Mouse (Mus musculus): ENCODE data around the gene Spef1. TPM values are rescaled to one million over a fixed set of nuclear protein-coding genes. Genes with fewer than 3 reads are reported as not detected.

The Spef1 gene
- total and polyA plus RNA-seq, 2 experiments from 2014 or later: 9.7 to 26.2 TPM

DNA sequence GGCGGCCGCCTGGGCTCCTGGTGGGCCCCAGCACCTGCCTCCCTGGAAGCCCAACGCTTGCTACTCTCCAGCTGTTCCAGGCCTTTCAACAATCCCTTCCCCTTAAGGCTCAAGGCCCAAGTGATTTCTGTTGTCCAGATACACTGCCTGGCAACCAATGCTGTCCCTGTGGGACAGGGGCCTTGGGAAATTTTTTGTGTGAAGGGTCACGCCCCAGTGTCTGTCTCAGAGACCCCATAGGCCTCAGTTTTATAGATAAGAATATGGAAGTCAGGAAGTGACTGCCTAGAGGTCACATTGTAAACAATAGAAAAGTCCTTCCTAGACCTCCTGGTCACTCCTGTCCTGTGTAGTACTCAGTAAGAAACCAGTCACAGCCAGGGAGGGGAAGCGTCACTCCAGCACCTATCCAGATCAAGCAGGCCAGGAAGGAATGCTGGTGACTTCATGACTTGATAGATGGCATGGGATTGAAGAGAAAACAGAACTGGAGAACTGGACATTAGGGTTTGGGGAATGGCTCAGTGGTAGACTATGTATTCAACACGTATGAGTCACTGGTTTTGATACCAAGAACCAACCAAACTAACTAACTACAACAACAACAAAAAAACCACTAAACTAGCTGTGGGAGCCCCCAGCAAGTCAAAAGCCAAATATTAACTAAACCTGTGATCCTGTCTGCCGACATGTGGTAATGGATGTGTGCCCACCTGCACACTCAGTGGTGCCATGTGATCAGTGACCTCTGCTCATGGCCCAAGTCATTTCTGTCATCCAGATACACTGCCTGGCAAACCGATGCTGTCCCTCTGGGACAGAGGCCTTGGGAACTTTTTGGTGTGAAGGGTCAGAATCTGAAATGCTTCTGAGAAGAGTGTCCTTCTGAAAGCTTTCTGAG, 38.5 kb downstream of the Spef1 start:
- H3K36me3 ChIP-seq (ENCODE audit: insufficient read depth): peaks cover 83% of the 10 kb centered on the region
- no peak overlapping the region for H3K4me3 ChIP-seq (ENCODE audit: low read depth, low read length)
- ATAC-seq (no peak), DNase-seq (no peak)
- no peak overlapping the region for H3K9ac ChIP-seq
- H3K9me3 ChIP-seq (ENCODE audit: low read length): no peaks in the 10 kb centered on the region
- 92% methylated on average over 8 of the region's 8 CpGs for WGBS
- H3K4me1 ChIP-seq (ENCODE audit: insufficient read depth): no peaks in the 10 kb centered on the region
- H3K27ac ChIP-seq (ENCODE audit: low read depth, low read length): no peak overlapping the region
- no peaks in the 10 kb centered on the region for H3K27me3 ChIP-seq (ENCODE audit: insufficient read depth, low read length)
- H3K4me2 ChIP-seq (ENCODE audit: low read depth): no peak overlapping the region
- no peak for TF ChIP-seq CTCF (IDR thresholded peaks at IDR 0.05; ENCODE audit: low read depth)

DNA sequence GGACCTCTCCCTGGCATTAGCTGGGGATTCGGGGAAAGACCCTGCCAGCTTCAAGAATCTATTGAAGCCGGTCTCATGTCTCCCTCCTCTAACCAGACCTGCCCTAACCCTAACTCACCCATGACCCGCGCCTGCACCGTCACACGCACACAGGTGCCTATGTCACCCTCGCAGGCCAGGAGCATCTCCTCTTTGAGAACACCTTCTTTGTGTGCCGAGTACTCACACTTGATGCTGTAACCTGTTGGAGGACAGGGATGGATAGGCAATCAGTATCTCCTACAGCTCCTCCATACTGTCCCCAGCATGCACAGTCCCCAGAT, 40.1 kb downstream of the Spef1 start:
- Histone ChIP-seq H3K4me2 (ENCODE audit: low read depth) (no peak overlapping the region), H3K4me1 (ENCODE audit: insufficient read depth) (no peaks in the 10 kb centered on the region), H3K27ac (ENCODE audit: low read depth, low read length) (no peak overlapping the region), H3K9ac (no peak overlapping the region), H3K36me3 (ENCODE audit: insufficient read depth) (peaks cover 79% of the 10 kb centered on the region), H3K4me3 (ENCODE audit: low read depth, low read length) (no peak overlapping the region), H3K9me3 (ENCODE audit: low read length) (no peaks in the 10 kb centered on the region), H3K27me3 (ENCODE audit: insufficient read depth, low read length) (no peaks in the 10 kb centered on the region)
- WGBS: 96% methylated on average over 8 of the region's 8 CpGs
- DNase-seq (no peak), ATAC-seq (no peak)
- no peak for TF ChIP-seq CTCF (IDR thresholded peaks at IDR 0.05; ENCODE audit: low read depth)

DNA sequence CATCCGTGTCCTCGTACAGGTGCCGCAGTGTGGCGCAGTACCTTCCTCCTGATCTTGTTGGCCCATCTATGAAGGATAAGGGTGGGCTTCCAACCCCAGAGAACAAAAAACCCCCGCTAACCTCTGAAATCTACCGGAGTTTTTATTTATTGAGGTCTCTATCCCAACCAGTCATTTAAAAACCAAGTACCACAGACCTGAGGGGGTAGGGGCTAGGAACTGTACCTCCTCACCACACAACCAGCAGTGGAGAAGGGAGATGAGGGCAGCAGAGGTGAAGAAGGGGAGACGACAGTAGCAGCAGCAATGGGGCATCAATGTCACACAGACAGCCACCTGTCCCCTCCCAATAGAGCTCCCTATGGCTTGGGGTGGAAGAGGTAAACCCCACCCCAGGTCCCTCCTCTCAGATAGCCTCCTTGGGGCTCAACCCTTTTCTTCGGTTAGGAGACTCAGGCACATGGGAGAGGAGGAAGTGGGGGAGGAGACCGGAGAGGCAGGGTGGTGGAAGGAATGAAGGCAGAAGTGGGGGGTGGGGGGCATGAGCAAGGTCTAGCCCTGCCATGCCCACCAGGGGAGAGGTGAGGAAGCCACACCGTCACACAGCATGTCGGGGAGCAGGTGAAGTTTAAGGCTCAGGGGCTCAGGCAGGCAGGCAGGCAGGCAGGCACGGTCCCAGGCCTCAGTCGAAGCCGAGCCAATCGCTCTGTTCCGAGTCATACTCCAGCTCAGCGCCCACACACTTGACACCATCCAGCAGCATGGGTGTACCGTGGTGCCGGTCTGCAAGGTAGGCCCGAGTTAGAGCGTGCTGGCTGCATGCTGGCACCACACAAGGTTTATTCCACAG, 40.7 kb downstream of the Spef1 start:
- Histone ChIP-seq H3K27me3 (ENCODE audit: insufficient read depth, low read length) (no peaks in the 10 kb centered on the region), H3K27ac (ENCODE audit: low read depth, low read length) (no peak overlapping the region), H3K4me3 (ENCODE audit: low read depth, low read length) (no peak overlapping the region), H3K4me1 (ENCODE audit: insufficient read depth) (no peaks in the 10 kb centered on the region), H3K9me3 (ENCODE audit: low read length) (no peaks in the 10 kb centered on the region), H3K9ac (no peak overlapping the region), H3K4me2 (ENCODE audit: low read depth) (no peak overlapping the region), H3K36me3 (ENCODE audit: insufficient read depth) (peaks cover 75% of the 10 kb centered on the region)
- ATAC-seq (no peak), DNase-seq (no peak)
- 93% methylated on average over 21 of the region's 21 CpGs for WGBS
- no peak for TF ChIP-seq CTCF (IDR thresholded peaks at IDR 0.05; ENCODE audit: low read depth)

GRCm38 (mm10) chr2:131145536-131145935, 41.5 kb downstream of the Spef1 start:
- Histone ChIP-seq H3K27me3 (ENCODE audit: insufficient read depth, low read length) (no peaks in the 10 kb centered on the region), H3K4me1 (ENCODE audit: insufficient read depth) (no peaks in the 10 kb centered on the region), H3K4me2 (ENCODE audit: low read depth) (no peak overlapping the region), H3K27ac (ENCODE audit: low read depth, low read length) (no peak overlapping the region), H3K9ac (no peak overlapping the region), H3K9me3 (ENCODE audit: low read length) (no peaks in the 10 kb centered on the region), H3K4me3 (ENCODE audit: low read depth, low read length) (no peak overlapping the region), H3K36me3 (ENCODE audit: insufficient read depth) (peaks cover 66% of the 10 kb centered on the region)
- no peak for ATAC-seq
- 94% methylated on average over 2 of the region's 2 CpGs for WGBS
- no peak for DNase-seq
- no peak for TF ChIP-seq CTCF (IDR thresholded peaks at IDR 0.05; ENCODE audit: low read depth)

DNA sequence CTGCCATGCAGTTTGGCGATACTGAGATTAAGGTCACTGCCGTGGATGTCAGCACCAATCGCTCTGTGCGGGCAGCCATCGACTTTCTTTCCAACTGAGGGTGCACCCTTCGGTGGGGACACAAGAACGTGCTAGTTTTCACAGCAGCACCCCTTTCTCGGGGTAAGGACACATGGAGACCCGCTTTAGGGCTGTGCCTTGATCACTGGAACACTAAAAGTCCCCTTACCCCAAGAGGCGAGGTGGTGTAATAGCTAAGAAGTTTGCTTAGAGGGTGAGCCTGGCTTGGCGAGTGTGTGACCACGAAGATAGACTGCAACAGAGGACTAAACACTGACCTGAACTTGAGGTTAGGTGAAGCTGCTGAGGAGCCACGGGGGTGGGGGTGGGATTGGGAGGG, 42.0 kb downstream of the Spef1 start:
- H3K9ac ChIP-seq: no peak overlapping the region
- ATAC-seq (no peak), DNase-seq (no peak)
- peaks cover 62% of the 10 kb centered on the region for H3K36me3 ChIP-seq (ENCODE audit: insufficient read depth)
- H3K27ac ChIP-seq (ENCODE audit: low read depth, low read length): no peak overlapping the region
- no peak for TF ChIP-seq CTCF (IDR thresholded peaks at IDR 0.05; ENCODE audit: low read depth)
- H3K4me3 ChIP-seq (ENCODE audit: low read depth, low read length): no peak overlapping the region
- no peaks in the 10 kb centered on the region for H3K9me3 ChIP-seq (ENCODE audit: low read length)
- WGBS: 79% methylated on average over 13 of the region's 13 CpGs
- no peaks in the 10 kb centered on the region for H3K4me1 ChIP-seq (ENCODE audit: insufficient read depth)
- H3K4me2 ChIP-seq (ENCODE audit: low read depth): no peak overlapping the region
- no peaks in the 10 kb centered on the region for H3K27me3 ChIP-seq (ENCODE audit: insufficient read depth, low read length)

- ATAC-seq: no peak
- Histone ChIP-seq H3K4me1 (ENCODE audit: insufficient read depth) (no peaks in the 10 kb centered on the region), H3K4me3 (ENCODE audit: low read depth, low read length) (no peak overlapping the region), H3K27me3 (ENCODE audit: insufficient read depth, low read length) (no peaks in the 10 kb centered on the region), H3K9ac (no peak overlapping the region), H3K27ac (ENCODE audit: low read depth, low read length) (no peak overlapping the region), H3K36me3 (ENCODE audit: insufficient read depth) (peaks cover 45% of the 10 kb centered on the region), H3K4me2 (ENCODE audit: low read depth) (no peak overlapping the region), H3K9me3 (ENCODE audit: low read length) (no peaks in the 10 kb centered on the region)
- no peak for TF ChIP-seq CTCF (IDR thresholded peaks at IDR 0.05; ENCODE audit: low read depth)
- 65% methylated on average over 22 of the region's 22 CpGs for WGBS
- no peak for DNase-seq
Observed at GRCm38 (mm10) chr2:131143007-131143780, 43.9 kb downstream of the Spef1 start.
